Mouse (Mus musculus): ENCODE data around the gene Pfkfb3.

GRCm38 (mm10) chr2:11496601-11497031, 57.3 kb downstream of the Pfkfb3 start:
- TF ChIP-seq CTCF (IDR thresholded peaks at IDR 0.05; ENCODE audit: low read depth, low read length): no peak
- TF ChIP-seq POLR2A (IDR thresholded peaks at IDR 0.05; ENCODE audit: extremely low read depth, insufficient read depth, low read length): no peak
